Mouse (Mus musculus) splenic B cell, adult 2 months (primary cell): ENCODE results near the gene Lasp1.
"Not testable (repeated sequence)": the region's sequence is repeated elsewhere in the genome, so short reads cannot be mapped to it uniquely, and the experiment has no call there.

ENCODE experiments used
- DNase-seq: peaks from one replicate; pipeline ENCODE4 v3.0.0-alpha.2; 2011; ENCODE audit warnings: low read depth, low spot score
- H3K27me3 ChIP-seq: 2 replicates; pipeline ENCODE4 v1.6.1; 2012; ENCODE audit warnings: mild to moderate bottlenecking, low read length, moderate library complexity, mixed read lengths; ENCODE audit not compliant: control insufficient read depth, poor library complexity, insufficient read depth, severe bottlenecking
- H3K36me3 ChIP-seq: 2 replicates; pipeline ENCODE4 v1.6.1; 2012; ENCODE audit warnings: mild to moderate bottlenecking, low read length, moderate library complexity, mixed read lengths; ENCODE audit not compliant: control insufficient read depth, poor library complexity, insufficient read depth, severe bottlenecking

The Lasp1 gene

GRCm38 (mm10) chr11:97822840-97823603 lies 24.2 kb downstream of the Lasp1 start:
- Histone ChIP-seq H3K36me3 (peaks cover 1% of the 10 kb centered on the region), H3K27me3 (no peaks in the 10 kb centered on the region)
- no peak for DNase-seq

GRCm38 (mm10) chr11:97824168-97824567 lies 25.4 kb downstream of the Lasp1 start:
- no peak for DNase-seq

GRCm38 (mm10) chr11:97824895-97825294 lies 26.1 kb downstream of the Lasp1 start:
- no peaks in the 10 kb centered on the region; the same call in 1 of the 2 replicates for H3K36me3 ChIP-seq
- no peak for DNase-seq
- H3K27me3 ChIP-seq: no peaks in the 10 kb centered on the region

More at GRCm38 (mm10) chr11:97824168-97824567, 25.4 kb downstream of the Lasp1 start:
- no peaks in the 10 kb centered on the region; the same call in 1 of the 2 replicates for H3K36me3 ChIP-seq
- H3K27me3 ChIP-seq: no peaks in the 10 kb centered on the region

GRCm38 (mm10) chr11:97825295-97825694 lies 26.5 kb downstream of the Lasp1 start:
- peak; percentile 65 for DNase-seq
- Histone ChIP-seq H3K27me3 (no peaks in the 10 kb centered on the region), H3K36me3 (no peaks in the 10 kb centered on the region; the same call in 1 of the 2 replicates)

GRCm38 (mm10) chr11:97825971-97826370 lies 27.2 kb downstream of the Lasp1 start:
- no peaks in the 10 kb centered on the region for H3K27me3 ChIP-seq
- DNase-seq: peak; percentile 67
- no peaks in the 10 kb centered on the region; the same call in 1 of the 2 replicates for H3K36me3 ChIP-seq

- H3K36me3 ChIP-seq: no peaks in the 10 kb centered on the region; the same call in 1 of the 2 replicates
- H3K27me3 ChIP-seq: no peaks in the 10 kb centered on the region
- DNase-seq: no peak
These were observed 27.6 kb downstream of the Lasp1 start for GRCm38 (mm10) chr11:97826414-97826813.

- no peaks in the 10 kb centered on the region; the same call in 1 of the 2 replicates for H3K36me3 ChIP-seq
- no peak for DNase-seq
- H3K27me3 ChIP-seq: no peaks in the 10 kb centered on the region
These were observed 28.9 kb downstream of the Lasp1 start for GRCm38 (mm10) chr11:97827654-97828053.

- DNase-seq: peak; percentile 52
- no peaks in the 10 kb centered on the region for H3K27me3 ChIP-seq
These were observed 30.6 kb downstream of the Lasp1 start for GRCm38 (mm10) chr11:97829365-97829764.

GRCm38 (mm10) chr11:97829913-97830476 lies 31.2 kb downstream of the Lasp1 start:
- Histone ChIP-seq H3K27me3 (no peaks in the 10 kb centered on the region), H3K36me3 (peaks cover 6% of the 10 kb centered on the region)
- DNase-seq: peak; percentile 88

More at GRCm38 (mm10) chr11:97829365-97829764, 30.6 kb downstream of the Lasp1 start:
- peaks cover 3% of the 10 kb centered on the region for H3K36me3 ChIP-seq

GRCm38 (mm10) chr11:97830501-97830900 lies 31.7 kb downstream of the Lasp1 start:
- DNase-seq: peak; percentile 42

GRCm38 (mm10) chr11:97832001-97832400 lies 33.2 kb downstream of the Lasp1 start:
- no peaks in the 10 kb centered on the region for H3K27me3 ChIP-seq
- H3K36me3 ChIP-seq: peaks cover 9% of the 10 kb centered on the region
- DNase-seq: no peak

More at GRCm38 (mm10) chr11:97830501-97830900, 31.7 kb downstream of the Lasp1 start:
- Histone ChIP-seq H3K36me3 (peaks cover 6% of the 10 kb centered on the region), H3K27me3 (no peaks in the 10 kb centered on the region)

- DNase-seq: no peak
- peaks cover 9% of the 10 kb centered on the region for H3K36me3 ChIP-seq
- H3K27me3 ChIP-seq: no peaks in the 10 kb centered on the region
These were observed 34.6 kb downstream of the Lasp1 start for GRCm38 (mm10) chr11:97833352-97833751.

GRCm38 (mm10) chr11:97836541-97836940 lies 37.7 kb downstream of the Lasp1 start:
- H3K27me3 ChIP-seq: no peaks in the 10 kb centered on the region
- H3K36me3 ChIP-seq: peaks cover 9% of the 10 kb centered on the region
- no peak for DNase-seq

GRCm38 (mm10) chr11:97837051-97837450 lies 38.3 kb downstream of the Lasp1 start:
- not testable (repeated sequence) for DNase-seq, H3K27me3 ChIP-seq, H3K36me3 ChIP-seq

GRCm38 (mm10) chr11:97837641-97838149 lies 38.9 kb downstream of the Lasp1 start:
- Histone ChIP-seq H3K27me3 (no peaks in the 10 kb centered on the region), H3K36me3 (peaks cover 9% of the 10 kb centered on the region)
- DNase-seq: no peak
